Mouse (Mus musculus) frontal cortex, postnatal 36 days (tissue): ENCODE results near the gene Epas1.

Source experiments
- DNase-seq, 2 experiments: peaks; one replicate each; pipeline ENCODE4 v3.0.0; 2022; ENCODE audit warnings: low spot score in 2 of 2

The Epas1 gene

GRCm38 (mm10) chr17:86787805-86788204 lies 34.3 kb downstream of the Epas1 start:
- DNase-seq = no peak

- no peak for DNase-seq
These were observed 34.8 kb downstream of the Epas1 start for GRCm38 (mm10) chr17:86788316-86788715.

GRCm38 (mm10) chr17:86791925-86792324 lies 38.4 kb downstream of the Epas1 start:
- DNase-seq = no peak

GRCm38 (mm10) chr17:86795773-86796172 lies 42.3 kb downstream of the Epas1 start:
- no peak for DNase-seq

GRCm38 (mm10) chr17:86797031-86797430 lies 43.5 kb downstream of the Epas1 start:
- no peak for DNase-seq

GRCm38 (mm10) chr17:86798460-86798859 lies 45.0 kb downstream of the Epas1 start:
- no peak for DNase-seq

GRCm38 (mm10) chr17:86798951-86799350 lies 45.5 kb downstream of the Epas1 start:
- no peak for DNase-seq

- DNase-seq = no peak
These were observed 47.0 kb downstream of the Epas1 start for GRCm38 (mm10) chr17:86800535-86800934.

GRCm38 (mm10) chr17:86801213-86801815 lies 47.8 kb downstream of the Epas1 start:
- no peak for DNase-seq

GRCm38 (mm10) chr17:86801876-86802275 lies 48.4 kb downstream of the Epas1 start:
- DNase-seq = no peak

- DNase-seq = no peak
These were observed 49.0 kb downstream of the Epas1 start for GRCm38 (mm10) chr17:86802351-86802985.

GRCm38 (mm10) chr17:86803147-86803546 lies 49.6 kb downstream of the Epas1 start:
- DNase-seq = no peak

GRCm38 (mm10) chr17:86803653-86804052 lies 50.2 kb downstream of the Epas1 start:
- DNase-seq = no peak

- peak; percentile 19 to 23 for DNase-seq
These were observed 58.5 kb downstream of the Epas1 start for GRCm38 (mm10) chr17:86812029-86812428.

GRCm38 (mm10) chr17:86814320-86814719 lies 60.8 kb downstream of the Epas1 start:
- DNase-seq = no peak

- DNase-seq = no peak
These were observed 61.7 kb downstream of the Epas1 start for GRCm38 (mm10) chr17:86815016-86815865.

- no peak for DNase-seq
These were observed 68.7 kb downstream of the Epas1 start for GRCm38 (mm10) chr17:86822017-86822737.

- DNase-seq = no peak
These were observed 71.1 kb downstream of the Epas1 start for GRCm38 (mm10) chr17:86824502-86825162.

GRCm38 (mm10) chr17:86825163-86825902 lies 71.8 kb downstream of the Epas1 start:
- no peak for DNase-seq

GRCm38 (mm10) chr17:86826376-86826775 lies 72.9 kb downstream of the Epas1 start:
- DNase-seq = no peak
